Mouse (Mus musculus) intestine, embryonic 14.5 days (tissue): ENCODE data around the gene Fgfrl1. TPM values are rescaled to one million over a fixed set of nuclear protein-coding genes. Genes with fewer than 3 reads are reported as not detected.
"Not testable (repeated sequence)": the region's sequence is repeated elsewhere in the genome, so short reads cannot be mapped to it uniquely, and the experiment has no call there.

Experiments used
- ATAC-seq: fragments of 200-750 bp; cut with Nextera tagmentation; replicated peaks from 2 replicates; pipeline ENCODE4 v1.8.0; 2017; ENCODE audit warnings: low read depth, moderate number of reproducible peaks, moderate TSS enrichment, moderate library complexity; ENCODE audit not compliant: low FRiP score, low TSS enrichment
- DNase-seq: peaks from one replicate; pipeline ENCODE4 v3.0.0-alpha.2; 2018; ENCODE audit warnings: low spot score
- H3K27ac ChIP-seq: fragments of 300-500 bp; sonication (generic); 2 replicates; pipeline ENCODE4 v1.5.1; 2014; ENCODE audit warnings: low read depth, mild to moderate bottlenecking, control low read depth
- H3K27me3 ChIP-seq: fragments of 300-500 bp; sonication (generic); replicated peaks from 2 replicates; pipeline ENCODE4 v1.6.1; 2014; ENCODE audit warnings: low read length, control low read depth; ENCODE audit not compliant: control insufficient read depth, insufficient read depth
- H3K36me3 ChIP-seq: fragments of 300-500 bp; sonication (generic); 2 replicates; pipeline ENCODE4 v1.6.1; 2014; ENCODE audit warnings: low read length, control low read depth; ENCODE audit not compliant: control insufficient read depth, insufficient read depth
- H3K4me1 ChIP-seq: fragments of 300-500 bp; sonication (generic); replicated peaks from 2 replicates; pipeline ENCODE4 v1.6.1; 2014; ENCODE audit warnings: low read length, control low read depth, mixed read lengths; ENCODE audit not compliant: control insufficient read depth, insufficient read depth
- H3K4me2 ChIP-seq: fragments of 300-500 bp; sonication (generic); 2 replicates; pipeline ENCODE4 v1.6.1; 2014; ENCODE audit warnings: low read length
- H3K4me3 ChIP-seq: fragments of 300-500 bp; sonication (generic); 2 replicates; pipeline ENCODE4 v1.5.1; 2014; ENCODE audit warnings: low read depth, low read length, control low read depth, mixed read lengths
- H3K9ac ChIP-seq: fragments of 300-500 bp; sonication (generic); 2 replicates; pipeline ENCODE4 v1.6.1; 2014; ENCODE audit warnings: mild to moderate bottlenecking, low read length
- H3K9me3 ChIP-seq: fragments of 300-500 bp; sonication (generic); 2 replicates; pipeline ENCODE4 v1.6.1; 2016; ENCODE audit warnings: low read length, control low read depth; ENCODE audit not compliant: control insufficient read depth
- WGBS: fragments of 180-500 bp; shearing (Covaris S2); extraction: QIAGEN DNeasy Blood & Tissue Kit; methylation state at CpG from one replicate; pipeline ENCODE4 v1.1.7; 2014; 5-methylcytosine and 5-hydroxymethylcytosine counted together
- polyA plus RNA-seq: library from polyadenylated mRNA; unstranded; fragments of >200 nt; fragmentation: Nextera tagmentation; extraction: Ambion mirVana; gene quantifications from 2 replicates; pipeline ENCODE4 v1.2.1, GENCODE M21; 2014

The Fgfrl1 gene
- polyA plus RNA-seq, 1 experiment from 2014 or later = 26.6 TPM

- ATAC-seq (no peak), DNase-seq (no peak)
- Histone ChIP-seq H3K4me2 (no peak overlapping the region), H3K9me3 (no peaks in the 10 kb centered on the region), H3K4me1 (no peaks in the 10 kb centered on the region), H3K36me3 (no peaks in the 10 kb centered on the region), H3K27me3 (no peaks in the 10 kb centered on the region), H3K4me3 (no peak overlapping the region), H3K9ac (no peak overlapping the region), H3K27ac (no peak overlapping the region)
- whole genome bisulfite sequencing = 81% methylated on average over 2 of the region's 2 CpGs
These were observed 49.7 kb downstream of the Fgfrl1 start for GRCm38 (mm10) chr5:108741844-108742243.

DNA sequence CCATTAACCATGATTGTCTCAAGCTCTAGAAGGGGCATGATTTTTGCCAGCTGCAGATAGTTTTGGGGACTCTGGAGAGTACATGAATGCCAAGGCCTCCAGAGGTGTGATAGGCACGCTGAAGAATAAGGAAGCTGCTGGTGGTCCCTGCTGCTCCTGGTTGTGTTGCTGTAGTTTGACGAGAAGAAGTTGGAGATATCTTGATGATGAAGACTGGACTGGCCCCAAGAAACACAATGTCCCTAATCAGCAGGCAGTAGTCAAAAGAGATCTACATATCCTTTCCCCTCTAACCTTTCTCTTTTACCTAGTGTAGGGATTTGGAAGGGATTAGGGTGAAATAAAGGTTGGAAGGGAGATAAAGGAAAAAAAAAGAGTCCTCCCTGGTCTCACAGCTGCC is 50.4 kb downstream of the Fgfrl1 start:
- Histone ChIP-seq H3K4me2 (no peak overlapping the region), H3K9me3 (no peaks in the 10 kb centered on the region), H3K9ac (no peak overlapping the region), H3K27ac (no peak overlapping the region), H3K4me1 (no peaks in the 10 kb centered on the region), H3K4me3 (no peak overlapping the region), H3K27me3 (no peaks in the 10 kb centered on the region), H3K36me3 (no peaks in the 10 kb centered on the region)
- DNase-seq (no peak), ATAC-seq (no peak)
- 64% methylated on average over 2 of the region's 2 CpGs for WGBS

GRCm38 (mm10) chr5:108743856-108744255 is 51.7 kb downstream of the Fgfrl1 start:
- no peak overlapping the region for H3K4me2 ChIP-seq
- H3K4me1 ChIP-seq = no peaks in the 10 kb centered on the region
- 59% methylated on average over 2 of the region's 2 CpGs for WGBS
- no peaks in the 10 kb centered on the region for H3K9me3 ChIP-seq
- H3K27ac ChIP-seq = no peak overlapping the region
- no peak overlapping the region for H3K4me3 ChIP-seq
- no peaks in the 10 kb centered on the region for H3K27me3 ChIP-seq
- H3K9ac ChIP-seq = no peak overlapping the region
- H3K36me3 ChIP-seq = no peaks in the 10 kb centered on the region
- no peak for DNase-seq
- ATAC-seq = no peak

- H3K4me3 ChIP-seq = no peak overlapping the region
- no peaks in the 10 kb centered on the region for H3K4me1 ChIP-seq
- H3K36me3 ChIP-seq = no peaks in the 10 kb centered on the region
- DNase-seq (no peak), ATAC-seq (no peak)
- no peaks in the 10 kb centered on the region for H3K9me3 ChIP-seq
- no peak overlapping the region for H3K27ac ChIP-seq
- H3K9ac ChIP-seq = no peak overlapping the region
- H3K4me2 ChIP-seq = no peak overlapping the region
- WGBS = 81% methylated on average over 3 of the region's 3 CpGs
- H3K27me3 ChIP-seq = no peaks in the 10 kb centered on the region
These were observed 52.4 kb downstream of the Fgfrl1 start for GRCm38 (mm10) chr5:108744629-108745028.

GRCm38 (mm10) chr5:108750328-108751210 is 58.4 kb downstream of the Fgfrl1 start:
- H3K4me2 ChIP-seq = no peak overlapping the region
- no peak for ATAC-seq
- no peaks in the 10 kb centered on the region for H3K36me3 ChIP-seq
- no peak overlapping the region for H3K27ac ChIP-seq
- H3K9me3 ChIP-seq = no peaks in the 10 kb centered on the region
- H3K27me3 ChIP-seq = no peaks in the 10 kb centered on the region
- H3K4me1 ChIP-seq = no peaks in the 10 kb centered on the region
- H3K9ac ChIP-seq = no peak overlapping the region
- DNase-seq = no peak
- WGBS = 73% methylated on average over 5 of the region's 5 CpGs
- H3K4me3 ChIP-seq = no peak overlapping the region

DNA sequence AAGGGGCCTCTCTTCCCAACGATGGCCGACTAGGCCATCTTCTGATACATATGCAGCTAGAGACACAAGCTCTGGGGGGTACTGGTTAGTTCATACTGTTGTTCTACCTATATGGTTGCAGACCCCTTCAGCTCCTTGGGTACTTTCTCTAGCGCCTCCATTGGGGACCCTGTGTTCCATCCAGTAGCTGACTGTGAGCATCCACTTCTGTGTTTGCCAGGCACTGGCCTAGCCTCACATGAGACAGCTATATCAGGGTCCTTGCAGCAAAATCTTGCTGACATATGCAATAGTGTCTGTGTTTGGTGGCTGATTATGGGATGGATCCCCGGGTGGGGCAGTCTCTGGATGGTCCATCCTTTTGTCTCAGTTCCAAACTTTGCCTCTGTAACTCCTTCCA is 59.1 kb downstream of the Fgfrl1 start:
- H3K9ac ChIP-seq, H3K36me3 ChIP-seq, H3K9me3 ChIP-seq, DNase-seq, H3K4me1 ChIP-seq, H3K4me3 ChIP-seq, H3K27ac ChIP-seq, H3K27me3 ChIP-seq, ATAC-seq, H3K4me2 ChIP-seq: not testable (repeated sequence)
- WGBS = 76% methylated on average over 4 of the region's 4 CpGs

Other genes with a start within 250 kb of the Fgfrl1 start
- gene Mfsd7a, start 243.5 kb upstream of the Fgfrl1 start, polyA plus RNA-seq = 0.07 and 0.50 TPM in 2 replicates
- 20.9 and 24.9 TPM in 2 replicates for gene Pcgf3, start 231.2 kb upstream of the Fgfrl1 start, polyA plus RNA-seq
- 3.1 and 3.2 TPM in 2 replicates for gene Cplx1, start 142.4 kb upstream of the Fgfrl1 start, polyA plus RNA-seq
- gene Gak, start 62.6 kb upstream of the Fgfrl1 start, polyA plus RNA-seq = 62.9 and 65.5 TPM in 2 replicates
- gene Tmem175, start 62.6 kb upstream of the Fgfrl1 start, polyA plus RNA-seq = 27.5 and 28.0 TPM in 2 replicates
- gene Idua, start 32.1 kb upstream of the Fgfrl1 start, polyA plus RNA-seq = 13.4 and 15.2 TPM in 2 replicates
- 8.0 and 10.1 TPM in 2 replicates for gene Dgkq, start 22.7 kb upstream of the Fgfrl1 start, polyA plus RNA-seq
- gene Slc26a1, start 16.8 kb upstream of the Fgfrl1 start, polyA plus RNA-seq = 1.1 and 1.2 TPM in 2 replicates
- not detected in 2 replicates for gene Rnf212, start 82.6 kb downstream of the Fgfrl1 start, polyA plus RNA-seq
- not detected in 2 replicates for gene Tmed11, start 103.0 kb downstream of the Fgfrl1 start, polyA plus RNA-seq
- gene Vmn2r8, start 116.5 kb downstream of the Fgfrl1 start, polyA plus RNA-seq = not detected in 2 replicates
- gene Vmn2r9, start 160.2 kb downstream of the Fgfrl1 start, polyA plus RNA-seq = not detected in 2 replicates